Mouse (Mus musculus) frontal cortex, adult (tissue): ENCODE measurements around the gene 2310009B15Rik.

Source experiments
- ATAC-seq: cut with Nextera tagmentation; 2 replicates; pipeline ENCODE4 v1.9.2; 2017; ENCODE audit warnings: mild to moderate bottlenecking, moderate library complexity, mixed read lengths; ENCODE audit not compliant: low TSS enrichment

2310009B15Rik gene

DNA sequence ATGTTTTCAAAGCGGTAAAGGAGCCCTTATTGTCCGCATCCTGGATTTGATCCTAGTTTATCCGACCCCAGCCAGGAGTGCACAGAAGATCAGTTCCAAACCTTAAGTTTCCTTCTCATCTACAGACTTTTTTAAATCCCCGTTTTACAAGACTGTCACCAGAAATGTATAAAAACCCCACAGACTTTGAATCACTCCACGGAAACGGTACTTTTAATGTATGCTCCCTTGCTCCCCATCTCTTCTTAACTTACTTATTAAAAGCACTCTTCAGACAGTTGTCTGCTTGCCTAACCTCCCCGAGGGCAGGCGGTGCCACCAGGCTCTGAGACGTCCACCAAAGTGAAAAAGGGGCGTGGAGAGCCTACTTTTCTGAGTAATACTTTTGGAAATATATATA, 13.9 kb downstream of the 2310009B15Rik start:
- ATAC-seq, result no peak

- ATAC-seq, result no peak
Observed at GRCm38 (mm10) chr1:138842315-138842714, 14.3 kb downstream of the 2310009B15Rik start.

GRCm38 (mm10) chr1:138841306-138842095, 15.2 kb downstream of the 2310009B15Rik start:
- no peak for ATAC-seq

DNA sequence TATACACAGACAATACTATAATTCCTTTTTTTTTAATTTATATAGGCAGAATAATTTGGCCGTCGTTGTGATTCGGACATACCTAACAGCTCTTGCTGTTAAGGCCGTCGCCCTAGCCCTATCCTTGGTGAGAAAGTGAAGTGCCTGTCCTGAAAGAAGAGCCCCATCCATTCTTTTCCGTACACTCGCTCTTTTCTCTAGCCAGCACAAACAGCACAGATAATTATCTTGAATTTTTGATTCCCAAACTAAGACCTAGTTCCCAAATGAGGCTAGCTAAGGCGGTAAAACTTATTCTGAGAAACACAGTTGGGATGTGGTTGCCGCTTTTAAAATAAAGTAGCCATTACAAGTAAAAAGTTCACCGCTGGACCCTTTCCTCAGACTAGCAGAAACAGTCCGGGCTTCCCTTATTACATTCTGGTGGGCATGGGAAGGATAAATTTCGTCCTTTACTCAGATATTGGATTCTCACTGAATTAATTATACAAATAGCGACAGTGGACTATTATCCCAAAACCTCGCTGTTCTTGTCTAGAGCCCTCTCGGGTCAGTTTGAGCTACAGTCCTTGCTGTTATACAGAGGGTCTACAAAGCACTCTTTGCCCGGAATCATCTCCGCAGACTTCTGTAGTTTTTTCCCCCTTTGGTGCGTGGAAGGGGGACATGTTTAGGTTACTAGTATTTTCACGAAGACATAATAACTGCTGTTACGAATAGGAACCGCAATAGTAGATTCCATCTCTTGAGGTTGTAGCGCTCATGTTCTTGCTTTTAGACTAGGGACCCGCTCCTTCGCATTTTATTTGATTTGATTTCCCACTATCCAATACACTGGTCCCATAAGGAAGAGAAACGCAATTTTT, 16.0 kb downstream of the 2310009B15Rik start:
- no peak for ATAC-seq

- no peak for ATAC-seq
Observed at GRCm38 (mm10) chr1:138839809-138840430, 16.7 kb downstream of the 2310009B15Rik start.

DNA sequence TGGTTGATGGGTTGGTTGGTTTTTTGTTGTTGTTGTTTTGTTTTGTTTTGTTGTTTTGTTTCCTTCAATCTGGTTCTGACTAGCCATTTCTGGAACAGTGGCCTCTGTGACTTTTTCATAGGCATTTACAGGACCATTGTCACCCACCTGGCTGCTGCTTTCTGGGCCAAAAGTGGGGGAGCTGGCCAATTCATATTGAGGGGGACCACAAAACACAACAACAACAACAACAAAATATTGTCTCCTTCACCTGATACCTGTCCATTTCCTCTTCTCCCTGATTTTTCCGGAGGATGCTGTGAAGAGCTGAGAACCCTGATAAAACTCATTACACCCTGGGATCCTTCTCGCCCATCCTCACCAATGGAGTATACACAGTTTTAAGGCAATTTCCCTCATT, 17.4 kb downstream of the 2310009B15Rik start:
- ATAC-seq, result no peak

GRCm38 (mm10) chr1:138837786-138838743, 18.6 kb downstream of the 2310009B15Rik start:
- ATAC-seq, result no peak

GRCm38 (mm10) chr1:138835355-138835900, 21.2 kb downstream of the 2310009B15Rik start:
- ATAC-seq, result peak; percentile 91

DNA sequence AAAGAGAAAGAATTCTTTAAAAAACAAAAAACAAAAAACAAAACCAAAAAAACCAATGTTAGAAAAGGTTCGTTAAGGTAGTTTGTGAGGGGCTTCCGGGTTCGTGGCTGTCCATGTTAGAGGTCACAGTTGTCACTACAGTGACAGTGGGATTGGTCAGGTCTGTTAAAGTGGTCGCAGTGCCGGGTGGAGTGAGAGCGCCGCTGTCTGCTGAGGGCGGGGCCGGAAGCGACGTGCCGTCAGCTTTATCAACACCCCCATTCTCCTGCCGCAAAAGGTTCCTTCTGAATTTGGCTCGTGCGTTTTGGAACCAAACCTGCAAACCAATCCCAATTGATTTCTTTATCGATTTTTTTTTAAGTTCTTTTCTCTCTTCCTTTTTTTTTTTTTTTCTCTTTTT, 25.3 kb downstream of the 2310009B15Rik start:
- no peak for ATAC-seq

DNA sequence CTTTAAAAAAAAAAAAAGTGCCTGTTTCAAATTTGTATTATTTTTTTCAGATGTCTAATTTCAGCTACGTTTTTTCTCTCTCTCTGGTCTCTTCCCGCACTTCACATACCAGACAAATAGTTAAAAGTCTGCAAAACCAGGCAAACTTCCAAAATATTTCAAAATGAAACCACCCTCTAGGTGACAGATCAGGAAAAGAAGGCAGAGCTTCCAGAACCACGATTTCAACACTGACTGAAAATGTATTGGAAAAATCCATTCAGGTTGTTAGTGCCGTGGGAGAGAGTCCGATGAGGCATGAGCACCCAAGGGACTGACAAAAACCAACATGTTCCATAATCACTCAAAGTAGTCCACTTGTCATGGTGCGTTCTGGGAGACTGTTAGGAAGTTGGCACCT, 29.8 kb downstream of the 2310009B15Rik start:
- no peak for ATAC-seq

- ATAC-seq, result no peak
Observed at GRCm38 (mm10) chr1:138822985-138823322, 33.7 kb downstream of the 2310009B15Rik start.

- ATAC-seq, result no peak
Observed at GRCm38 (mm10) chr1:138822255-138822984, 34.2 kb downstream of the 2310009B15Rik start.
